Mouse (Mus musculus): ENCODE measurements around the gene Tshb.

- no peak for TF ChIP-seq CTCF (IDR thresholded peaks at IDR 0.05; ENCODE audit: control insufficient read depth, insufficient read depth, insufficient read length)
- TF ChIP-seq USF1 (IDR thresholded peaks at IDR 0.05; ENCODE audit: low read depth) = no peak
- TF ChIP-seq CEBPB (IDR thresholded peaks at IDR 0.05; ENCODE audit: low read depth) = no peak
- TF ChIP-seq MAX (IDR thresholded peaks at IDR 0.05) = no peak
These were observed 48.0 kb downstream of the Tshb start, which contains the start of gene Tspan2 for GRCm38 (mm10) chr3:102734313-102735030.
